Mouse (Mus musculus) forebrain, embryonic 15.5 days (tissue): ENCODE results near the gene Tmem28. TPM values are rescaled to one million over a fixed set of nuclear protein-coding genes. Genes with fewer than 3 reads are reported as not detected.

Source experiments
- ATAC-seq: fragments of 200-750 bp; cut with Nextera tagmentation; replicated peaks from 2 replicates; pipeline ENCODE4 v1.8.0; 2017; ENCODE audit warnings: mild to moderate bottlenecking, moderate TSS enrichment, moderate library complexity
- H3K27ac ChIP-seq: fragments of 300-500 bp; sonication (generic); replicated peaks from 2 replicates; pipeline ENCODE4 v1.5.1; 2015; ENCODE audit warnings: mild to moderate bottlenecking, inconsistent platforms
- H3K27me3 ChIP-seq: fragments of 300-500 bp; sonication (generic); 2 replicates; pipeline ENCODE4 v1.6.1; 2015; ENCODE audit warnings: inconsistent platforms
- H3K36me3 ChIP-seq: fragments of 300-500 bp; sonication (generic); 2 replicates; pipeline ENCODE4 v1.6.1; 2015; ENCODE audit warnings: mild to moderate bottlenecking, inconsistent platforms
- H3K4me1 ChIP-seq: fragments of 300-500 bp; sonication (generic); 2 replicates; pipeline ENCODE4 v1.6.1; 2015; ENCODE audit warnings: inconsistent platforms
- H3K4me2 ChIP-seq: fragments of 300-500 bp; sonication (generic); replicated peaks from 2 replicates; pipeline ENCODE4 v1.6.1; 2015; ENCODE audit warnings: mild to moderate bottlenecking, inconsistent platforms
- H3K4me3 ChIP-seq: fragments of 300-500 bp; sonication (generic); 2 replicates; pipeline ENCODE4 v1.5.1; 2015; ENCODE audit warnings: mild to moderate bottlenecking, inconsistent platforms
- H3K9ac ChIP-seq: fragments of 300-500 bp; sonication (generic); replicated peaks from 2 replicates; pipeline ENCODE4 v1.6.1; 2015; ENCODE audit warnings: mild to moderate bottlenecking, inconsistent platforms
- H3K9me3 ChIP-seq: fragments of 300-500 bp; sonication (generic); 2 replicates; pipeline ENCODE4 v1.6.1; 2016; ENCODE audit warnings: inconsistent platforms
- WGBS: fragments of 180-500 bp; shearing (Covaris S2); methylation state at CpG from one replicate; pipeline ENCODE4 v1.1.7; 2015; ENCODE audit warnings: mixed read lengths; 5-methylcytosine and 5-hydroxymethylcytosine counted together
- polyA plus RNA-seq: library from polyadenylated mRNA; unstranded; fragments of >200 nt; fragmentation: Nextera tagmentation; extraction: Ambion mirVana; gene quantifications from 2 replicates; pipeline ENCODE4 v1.2.1, GENCODE M21; 2015

Gene Tmem28
- polyA plus RNA-seq, result 1.4 and 1.5 TPM in 2 replicates

- WGBS, result 17% methylated on average over 36 of the region's 82 CpGs
- Histone ChIP-seq H3K4me2 (peak within 1 kb of the TSS; percentile 58), H3K9me3 (no peaks in the 10 kb centered on the region), H3K9ac (peak within 1 kb of the TSS; percentile 57), H3K36me3 (no peaks in the 10 kb centered on the region), H3K4me1 (peaks cover 18% of the 10 kb centered on the region; the same call in 1 of the 2 replicates), H3K27ac (peak within 1 kb of the TSS; percentile 86), H3K4me3 (peak within 1 kb of the TSS; percentile 71), H3K27me3 (no peaks in the 10 kb centered on the region)
- peak; percentile 53 for ATAC-seq
Measured at GRCm38 (mm10) chrX:99820790-99821395, at the start of gene Tmem28. Tmem28 (plus strand) TSS chrX:99821021.

- ATAC-seq, result 0 out of 2 replicates have a peak, but pooled peaks have one; percentile 23
Measured at GRCm38 (mm10) chrX:99780308-99780707, 40.5 kb upstream of the Tmem28 start.

GRCm38 (mm10) chrX:99808375-99808774 is 12.4 kb upstream of the Tmem28 start:
- H3K36me3 ChIP-seq, result no peaks in the 10 kb centered on the region
- no peak overlapping the region for H3K9ac ChIP-seq
- no peak overlapping the region for H3K27ac ChIP-seq
- 0 out of 2 replicates have a peak, but pooled peaks have one; percentile 26 for ATAC-seq
- H3K9me3 ChIP-seq, result no peaks in the 10 kb centered on the region
- no peaks in the 10 kb centered on the region for H3K27me3 ChIP-seq
- H3K4me2 ChIP-seq, result no peak overlapping the region
- H3K4me1 ChIP-seq, result no peaks in the 10 kb centered on the region
- 48% methylated on average over 1 of the region's 1 CpGs for WGBS
- no peak overlapping the region for H3K4me3 ChIP-seq

More at GRCm38 (mm10) chrX:99780308-99780707, 40.5 kb upstream of the Tmem28 start:
- H3K36me3 ChIP-seq, result no peaks in the 10 kb centered on the region
- no peaks in the 10 kb centered on the region for H3K27me3 ChIP-seq
- WGBS, result 41% methylated on average over 4 of the region's 4 CpGs
- H3K9ac ChIP-seq, result no peak overlapping the region
- H3K9me3 ChIP-seq, result no peaks in the 10 kb centered on the region
- H3K4me1 ChIP-seq, result no peaks in the 10 kb centered on the region
- no peak overlapping the region for H3K27ac ChIP-seq
- no peak overlapping the region for H3K4me3 ChIP-seq
- H3K4me2 ChIP-seq, result no peak overlapping the region

DNA sequence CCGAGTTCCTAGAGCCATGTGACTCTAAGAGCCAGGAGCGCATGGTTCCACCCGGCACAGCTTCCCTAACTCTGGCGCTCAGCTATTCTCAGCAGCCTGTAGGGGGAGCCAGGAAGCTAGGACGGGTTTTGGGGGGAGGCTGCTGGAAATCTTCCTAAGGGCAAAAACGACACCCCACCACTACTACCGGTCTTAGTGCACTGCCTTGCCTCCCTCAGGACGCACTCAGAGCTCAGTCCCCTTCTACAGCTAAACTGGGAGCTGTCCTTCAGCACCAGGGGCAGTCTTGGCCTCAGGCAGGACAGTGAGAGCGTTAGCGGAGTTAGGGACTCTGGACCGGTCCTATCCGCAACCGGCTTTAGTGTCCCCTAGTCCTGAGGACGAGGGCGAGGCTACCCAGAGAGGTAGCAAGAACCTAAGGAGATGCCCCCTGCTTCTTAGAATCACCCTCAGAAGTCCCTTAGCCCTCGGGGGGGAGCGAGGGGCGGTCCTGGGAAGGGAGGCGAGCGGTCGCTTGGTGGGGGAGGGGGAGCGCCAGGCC is 1.4 kb upstream of the Tmem28 start:
- Histone ChIP-seq H3K27me3 (no peaks in the 10 kb centered on the region), H3K4me3 (peak overlapping the region; percentile 71), H3K27ac (peak overlapping the region; percentile 86), H3K4me2 (peak overlapping the region; percentile 58), H3K36me3 (no peaks in the 10 kb centered on the region), H3K4me1 (peaks cover 18% of the 10 kb centered on the region; the same call in 1 of the 2 replicates), H3K9me3 (no peaks in the 10 kb centered on the region), H3K9ac (peak overlapping the region; percentile 57)
- peak; percentile 62 for ATAC-seq
- WGBS, result 29% methylated on average over 22 of the region's 22 CpGs

DNA sequence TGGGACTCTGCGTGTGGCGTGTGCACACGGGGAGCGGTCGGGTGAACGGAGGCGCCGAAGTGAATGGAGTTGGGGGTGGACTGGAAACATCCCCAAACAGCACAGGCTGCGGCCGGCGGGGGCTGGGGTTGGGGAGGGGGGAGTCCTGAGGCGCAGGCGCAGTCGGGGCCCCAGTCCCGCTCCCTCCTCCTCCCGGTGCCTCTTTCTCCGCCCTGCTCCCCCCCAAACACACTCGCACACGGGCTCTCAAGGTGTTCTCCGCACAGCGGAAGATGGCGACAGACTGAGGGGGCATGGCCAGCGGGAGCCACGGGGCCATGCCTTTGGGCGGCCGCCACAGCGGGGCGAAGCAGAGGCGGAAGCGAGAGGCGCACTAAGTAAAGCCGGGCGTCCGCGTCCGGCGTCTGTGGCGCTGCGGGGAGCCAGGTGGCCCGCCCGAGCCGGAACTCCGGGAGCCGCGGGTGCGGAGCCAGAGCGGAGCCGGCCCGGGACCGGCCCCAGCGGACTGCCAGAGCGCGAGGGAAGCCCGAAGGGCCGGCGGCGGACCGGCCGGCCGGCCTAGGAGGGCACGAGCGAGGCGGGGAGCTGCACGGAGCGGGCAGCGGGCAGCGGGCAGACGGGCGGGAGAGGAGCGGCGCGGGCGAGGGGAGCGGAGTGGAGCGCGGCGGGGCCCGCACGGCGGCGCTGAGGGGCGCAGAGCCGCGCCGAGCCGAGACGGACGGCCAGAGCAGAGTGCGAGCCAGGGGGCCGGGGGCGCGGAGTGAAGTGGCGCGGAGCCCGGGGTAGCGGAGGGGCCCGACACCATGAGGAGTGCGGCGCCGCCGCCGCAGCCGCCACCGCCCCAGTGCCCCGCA is 658 bp upstream of the Tmem28 start:
- no peaks in the 10 kb centered on the region for H3K9me3 ChIP-seq
- peak overlapping the region; percentile 71 for H3K4me3 ChIP-seq
- H3K4me1 ChIP-seq, result peaks cover 18% of the 10 kb centered on the region; the same call in 1 of the 2 replicates
- peak overlapping the region; percentile 57 for H3K9ac ChIP-seq
- peak; percentile 84 for ATAC-seq
- no peaks in the 10 kb centered on the region for H3K36me3 ChIP-seq
- 32% methylated on average over 59 of the region's 105 CpGs for WGBS
- H3K27ac ChIP-seq, result peak overlapping the region; percentile 86
- peak overlapping the region; percentile 58 for H3K4me2 ChIP-seq
- no peaks in the 10 kb centered on the region for H3K27me3 ChIP-seq

GRCm38 (mm10) chrX:99842090-99842489 is 21.3 kb downstream of the Tmem28 start:
- Histone ChIP-seq H3K27ac (no peak overlapping the region), H3K4me3 (no peak overlapping the region), H3K9ac (no peak overlapping the region), H3K4me2 (no peak overlapping the region), H3K4me1 (peaks cover 4% of the 10 kb centered on the region; the same call in 1 of the 2 replicates), H3K27me3 (no peaks in the 10 kb centered on the region), H3K36me3 (no peaks in the 10 kb centered on the region), H3K9me3 (no peaks in the 10 kb centered on the region)
- WGBS, result 7% methylated on average over 2 of the region's 2 CpGs
- ATAC-seq, result no peak

DNA sequence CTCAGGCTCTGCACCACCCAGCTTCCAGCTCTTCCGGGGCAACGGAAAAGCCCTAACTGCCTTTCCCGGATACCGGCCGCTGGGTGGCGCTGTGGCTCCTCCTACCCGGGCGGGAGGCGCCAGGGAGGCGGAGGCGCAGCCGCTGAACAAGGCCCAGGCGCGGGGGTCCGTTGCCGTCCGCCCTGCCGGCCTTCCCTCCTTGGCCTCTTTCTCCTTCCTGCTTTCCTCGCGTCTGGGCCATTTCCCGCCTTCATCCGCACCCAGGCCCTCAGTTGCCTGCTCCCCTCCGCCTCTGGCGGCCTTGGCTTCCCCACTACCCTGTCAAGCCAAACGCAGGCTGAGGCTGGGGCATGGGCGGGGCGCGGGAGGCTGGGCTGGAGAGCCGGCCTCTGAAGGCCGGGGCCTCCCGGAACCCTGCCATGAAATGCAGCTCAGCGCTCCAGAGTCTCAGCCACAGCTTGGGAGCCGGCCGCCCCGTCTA is 32.5 kb downstream of the Tmem28 start:
- Histone ChIP-seq H3K9ac (peak overlapping the region; percentile 3), H3K27me3 (peaks cover 4% of the 10 kb centered on the region; the same call in 1 of the 2 replicates), H3K9me3 (no peaks in the 10 kb centered on the region), H3K4me2 (peak overlapping the region; percentile 26), H3K4me1 (no peaks in the 10 kb centered on the region), H3K4me3 (peak overlapping the region; percentile 29), H3K36me3 (no peaks in the 10 kb centered on the region), H3K27ac (no peak overlapping the region; the same call in 1 of the 2 replicates)
- peak; percentile 92 for ATAC-seq
- 25% methylated on average over 27 of the region's 35 CpGs for WGBS

DNA sequence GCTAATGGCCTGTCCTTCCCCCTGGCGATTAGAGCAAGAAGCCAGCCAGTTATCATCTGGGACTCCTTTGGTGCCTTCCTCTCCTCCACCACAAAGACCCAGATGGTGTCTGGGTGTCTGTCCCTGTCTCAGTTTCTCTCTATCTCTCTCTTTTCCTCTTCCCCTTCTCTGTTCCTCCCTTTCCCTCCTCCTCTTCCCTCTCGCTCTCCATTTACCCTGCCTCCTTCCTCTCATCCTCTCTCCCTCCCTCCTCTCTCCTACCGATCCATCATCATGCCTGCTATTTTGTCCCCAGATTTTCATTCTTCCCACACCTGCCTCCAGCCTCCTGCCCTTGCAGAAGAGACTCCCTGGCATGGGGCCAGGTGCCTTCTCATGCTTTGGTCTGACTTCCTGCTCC is 33.0 kb downstream of the Tmem28 start:
- WGBS, result 52% methylated on average over 3 of the region's 3 CpGs
- Histone ChIP-seq H3K4me2 (peak overlapping the region; percentile 26), H3K9me3 (no peaks in the 10 kb centered on the region), H3K9ac (no peak overlapping the region), H3K27me3 (peaks cover 4% of the 10 kb centered on the region; the same call in 1 of the 2 replicates), H3K4me1 (no peaks in the 10 kb centered on the region), H3K27ac (no peak overlapping the region; the same call in 1 of the 2 replicates), H3K36me3 (no peaks in the 10 kb centered on the region), H3K4me3 (0 out of 2 replicates have a peak overlapping the region, but pooled peaks have one; percentile 29)
- peak; percentile 57 for ATAC-seq

- Histone ChIP-seq H3K27ac (no peak overlapping the region), H3K4me3 (no peak overlapping the region), H3K9me3 (no peaks in the 10 kb centered on the region), H3K9ac (no peak overlapping the region), H3K36me3 (no peaks in the 10 kb centered on the region), H3K4me2 (no peak overlapping the region), H3K4me1 (no peaks in the 10 kb centered on the region), H3K27me3 (no peaks in the 10 kb centered on the region)
- no peak for ATAC-seq
- 79% methylated on average over 4 of the region's 4 CpGs for WGBS
Measured at GRCm38 (mm10) chrX:99872228-99872627, 51.4 kb downstream of the Tmem28 start.

DNA sequence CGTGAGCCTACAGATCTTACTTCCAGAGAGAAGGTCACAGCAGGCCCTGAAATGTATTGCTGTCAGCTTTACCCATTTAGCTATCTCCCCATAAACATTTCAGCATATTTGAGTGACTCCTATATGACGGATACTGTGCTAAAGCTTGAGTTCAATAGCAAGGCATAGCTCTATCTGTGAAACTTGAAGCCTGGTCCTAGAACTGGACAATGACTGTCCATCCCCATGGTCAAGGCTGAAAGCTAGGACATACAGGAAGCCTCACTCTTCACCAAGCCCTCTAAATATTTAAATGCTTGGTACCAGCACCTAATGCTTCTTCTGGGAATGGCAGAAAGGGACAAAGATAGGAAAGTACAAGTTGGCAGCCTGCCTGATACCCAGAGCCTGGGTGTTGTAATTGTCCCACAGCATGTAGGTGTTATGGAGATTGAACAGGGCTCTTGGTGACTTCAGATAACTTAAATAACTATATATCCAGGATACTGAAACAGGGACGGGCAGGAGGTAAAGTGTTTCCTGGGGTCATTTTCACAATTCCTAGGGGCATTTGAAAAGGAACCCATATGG is 51.9 kb downstream of the Tmem28 start:
- 78% methylated on average over 3 of the region's 3 CpGs for WGBS
- no peak for ATAC-seq
- Histone ChIP-seq H3K4me1 (no peaks in the 10 kb centered on the region), H3K36me3 (no peaks in the 10 kb centered on the region), H3K9ac (no peak overlapping the region), H3K9me3 (no peaks in the 10 kb centered on the region), H3K27ac (no peak overlapping the region), H3K4me2 (no peak overlapping the region), H3K27me3 (no peaks in the 10 kb centered on the region), H3K4me3 (no peak overlapping the region)

DNA sequence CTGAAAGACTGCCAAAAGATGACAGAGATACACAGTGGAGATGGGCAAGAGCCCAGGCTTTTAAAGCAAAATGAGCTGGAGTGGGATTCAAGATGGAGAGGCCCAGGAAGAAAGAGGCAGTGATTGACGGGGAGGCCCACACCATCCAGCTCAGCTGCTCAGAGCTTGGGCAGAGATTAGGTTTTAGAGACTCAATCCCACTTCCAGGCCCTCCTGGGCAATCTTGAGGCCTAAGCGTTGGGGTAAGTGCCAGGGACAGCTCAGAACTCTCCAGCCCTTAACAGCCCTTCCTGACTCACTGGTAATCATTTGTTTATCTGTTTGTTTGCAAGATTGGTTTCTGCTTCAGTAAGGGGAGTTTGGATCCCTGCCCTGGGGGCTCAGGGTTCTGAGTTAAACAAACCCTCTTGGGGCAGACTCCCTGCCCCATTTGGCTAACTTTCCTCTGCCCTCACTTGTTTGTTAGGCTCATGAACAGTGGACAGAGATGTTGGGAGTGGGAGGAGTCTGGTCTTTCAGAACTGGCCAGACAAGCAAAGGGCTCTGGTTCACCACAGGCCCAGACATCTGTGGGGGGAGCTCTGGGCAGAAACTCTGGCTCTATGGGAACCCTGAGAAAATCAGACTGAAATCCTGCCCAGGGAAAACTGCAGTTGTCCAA is 52.6 kb downstream of the Tmem28 start:
- peak; percentile 68 for ATAC-seq
- WGBS, result 58% methylated on average over 2 of the region's 2 CpGs

More for the DNA sequence above, 52.6 kb downstream of the Tmem28 start:
- H3K27ac ChIP-seq, result 0 out of 2 replicates have a peak overlapping the region, but pooled peaks have one; percentile 31
- H3K4me3 ChIP-seq, result no peak overlapping the region
- H3K9me3 ChIP-seq, result no peaks in the 10 kb centered on the region
- H3K9ac ChIP-seq, result no peak overlapping the region
- no peaks in the 10 kb centered on the region for H3K4me1 ChIP-seq
- H3K36me3 ChIP-seq, result no peaks in the 10 kb centered on the region
- H3K27me3 ChIP-seq, result no peaks in the 10 kb centered on the region
- H3K4me2 ChIP-seq, result no peak overlapping the region
